In genomic region chr13:68572247-68572646, GRCm38 (mm10) we compare ENCODE assay signal across 13 mouse cellular contexts. TPM values are rescaled to one million over a fixed set of nuclear protein-coding genes. Genes with fewer than 3 reads are reported as not detected.
DNase-seq lines count a peak whose midpoint lies in the region; ATAC-seq lines count a peak whose summit lies in the region.
"Had no signal": no experiment of that assay in that cellular context is flagged by ENCODE, and none has a peak within 500 bp of the region (broad histone marks: within the 10 kb centered on the region; RNA-seq: fewer than 3 reads in every experiment).

No protein-coding gene starts in this region.

- intact Hi-C loops in heart, postnatal 14 days (cut with DNase I): no loop called here

- no peak overlapping the region for H3K4me3 ChIP-seq in lung, embryonic 16.5 days (ENCODE audit: low read length)
- no peak overlapping the region; the same call in 1 of the 2 replicates for H3K4me3 ChIP-seq in heart, embryonic 10.5 days
- H3K4me3 ChIP-seq: hindbrain, embryonic 15.5 days; megakaryocyte, embryonic 14.5 days had no signal

- no peak overlapping the region for H3K9ac ChIP-seq in lung, embryonic 16.5 days (ENCODE audit: low read length)
- H3K9ac ChIP-seq: hindbrain, embryonic 15.5 days had no signal

- peaks cover 41% of the 10 kb centered on the region for H3K36me3 ChIP-seq in lung, embryonic 16.5 days (ENCODE audit: control insufficient read depth, insufficient read depth, low read length)
- H3K36me3 ChIP-seq in heart, embryonic 10.5 days: peaks cover 77% of the 10 kb centered on the region

- H3K9me3 ChIP-seq in lung, embryonic 16.5 days (ENCODE audit: control insufficient read depth, low read length): no peaks in the 10 kb centered on the region
- H3K9me3 ChIP-seq in heart, embryonic 10.5 days: no peaks in the 10 kb centered on the region
- H3K9me3 ChIP-seq: hindbrain, embryonic 15.5 days; megakaryocyte, embryonic 14.5 days had no signal

- peaks cover 15% of the 10 kb centered on the region for H3K4me1 ChIP-seq in lung, embryonic 16.5 days (replicated peaks; ENCODE audit: control insufficient read depth, insufficient read depth, low read length)
- H3K4me1 ChIP-seq in heart, embryonic 10.5 days: peaks cover 19% of the 10 kb centered on the region
- H3K4me1 ChIP-seq: hindbrain, embryonic 15.5 days; megakaryocyte, embryonic 14.5 days had no signal

- WGBS in lung, embryonic 16.5 days: 70% methylated on average over 19 of the region's 19 CpGs
- 58% methylated on average over 19 of the region's 19 CpGs for whole genome bisulfite sequencing in heart, embryonic 10.5 days

- no peaks in the 10 kb centered on the region for H3K27me3 ChIP-seq in lung, embryonic 16.5 days (ENCODE audit: control insufficient read depth, insufficient read depth, low read depth, low read length)
- H3K27me3 ChIP-seq in heart, embryonic 10.5 days (ENCODE audit: insufficient read depth, poor library complexity, severe bottlenecking): no peaks in the 10 kb centered on the region
- H3K27me3 ChIP-seq: hindbrain, embryonic 15.5 days; megakaryocyte, embryonic 14.5 days had no signal

- peak overlapping the region; percentile 45 for H3K27ac ChIP-seq in lung, embryonic 16.5 days (ENCODE audit: low read length)
- peak overlapping the region; percentile 83 for H3K27ac ChIP-seq in heart, embryonic 10.5 days
- H3K27ac ChIP-seq: hindbrain, embryonic 15.5 days had no signal

- no peak overlapping the region for H3K4me2 ChIP-seq in lung, embryonic 16.5 days (ENCODE audit: low read depth, low read length)
- H3K4me2 ChIP-seq: hindbrain, embryonic 15.5 days had no signal

- DNase-seq in lung, adult 18-20 months: no peak
- DNase-seq in heart, embryonic 10.5 days (ENCODE audit: low spot score): peak; percentile 87
- DNase-seq in heart, postnatal 14 days: peak; percentile 32 to 57
- DNase-seq in lung, postnatal 14 days: peak; percentile 13
- DNase-seq in frontal cortex, adult 2 months (ENCODE audit: extremely low spot score in 1 of 2, low spot score in 1 of 2): no peak
- no peak for DNase-seq in urinary bladder, postnatal 25 days (ENCODE audit: low spot score)
- DNase-seq: cerebellum, postnatal 14 days; gastrocnemius, postnatal 14 days had no signal

- no peak for ATAC-seq in lung, embryonic 16.5 days (ENCODE audit: low read depth)
- ATAC-seq: forebrain, embryonic 14.5 days had no signal

RNA-seq across cellular contexts. Expression of gene Mtrr, which starts 9.7 kb away (rescaled TPM):
- polyA plus RNA-seq in lung, embryonic 16.5 days (2015; fragmentation: Nextera tagmentation; extraction: Ambion mirVana): 21.5 and 22.6 TPM in 2 replicates
- 28.9 and 32.1 TPM in 2 replicates for polyA plus RNA-seq in heart, embryonic 10.5 days (2016; fragmentation: Nextera tagmentation; extraction: Ambion mirVana)
- total RNA-seq in heart, postnatal 14 days (2021): 10 to 100 TPM; 10.1 to 14.2 TPM
- 9.3 and 11.7 TPM in 2 replicates for polyA plus RNA-seq in frontal cortex, adult 2 months (2012; rRNA removed)

RNA-seq across cellular contexts. Expression of gene Fastkd3, which starts 9.8 kb away (rescaled TPM):
- 33.4 and 38.9 TPM in 2 replicates for polyA plus RNA-seq in lung, embryonic 16.5 days (2015; fragmentation: Nextera tagmentation; extraction: Ambion mirVana)
- 30.3 and 32.9 TPM in 2 replicates for polyA plus RNA-seq in heart, embryonic 10.5 days (2016; fragmentation: Nextera tagmentation; extraction: Ambion mirVana)
- 1 to 10 TPM; 6.9 to 7.1 TPM for total RNA-seq in heart, postnatal 14 days (2021)
- polyA plus RNA-seq in frontal cortex, adult 2 months (2012; rRNA removed): 15.6 and 20.3 TPM in 2 replicates

RNA-seq across cellular contexts. Expression of gene 1700001L19Rik, which starts 25.0 kb away (rescaled TPM):
- polyA plus RNA-seq in lung, embryonic 16.5 days (2015; fragmentation: Nextera tagmentation; extraction: Ambion mirVana): 2.2 and 4.5 TPM in 2 replicates
- polyA plus RNA-seq in heart, embryonic 10.5 days (2016; fragmentation: Nextera tagmentation; extraction: Ambion mirVana): 0.28 and 0.39 TPM in 2 replicates
- not detected for total RNA-seq in heart, postnatal 14 days (2021)
- 14.6 and 20.3 TPM in 2 replicates for polyA plus RNA-seq in frontal cortex, adult 2 months (2012; rRNA removed)
- total RNA-seq: gastrocnemius, postnatal 14 days; liver, adult 2 months had no signal
- polyA plus RNA-seq: liver, adult 2 months had no signal

Comparison
In these comparisons a context has a peak if more than half of its experiments do, and no peak if none do; other contexts are left out.
1. DNase-seq: peak in heart, embryonic 10.5 days (single experiment), heart, postnatal 14 days (2 of 2) and lung, postnatal 14 days (single experiment); none in lung, adult 18-20 months (0 of 2), frontal cortex, adult 2 months (0 of 2) and urinary bladder, postnatal 25 days (single experiment).